Mouse (Mus musculus): ENCODE data around the gene Gbgt1. TPM values are rescaled to one million over a fixed set of nuclear protein-coding genes. Genes with fewer than 3 reads are reported as not detected.
A peak's percentile ranks its signal among the peaks of the same experiment; 100 is the strongest.

Gene Gbgt1
- total RNA-seq, 1 experiment from 2014 or later, result not detected

- ATAC-seq (ENCODE audit: extremely low read depth, insufficient number of reproducible peaks, low FRiP score, poor library complexity, severe bottlenecking), result no peak
These were observed 28.7 kb downstream of the Gbgt1 start for GRCm38 (mm10) chr2:28525219-28525942.

GRCm38 (mm10) chr2:28525943-28526876 is 29.5 kb downstream of the Gbgt1 start:
- peak; percentile 78 for ATAC-seq (ENCODE audit: extremely low read depth, insufficient number of reproducible peaks, low FRiP score, poor library complexity, severe bottlenecking)

GRCm38 (mm10) chr2:28527436-28528353 is 31.0 kb downstream of the Gbgt1 start:
- no peak for ATAC-seq (ENCODE audit: extremely low read depth, insufficient number of reproducible peaks, low FRiP score, poor library complexity, severe bottlenecking)

GRCm38 (mm10) chr2:28528354-28528730 is 31.7 kb downstream of the Gbgt1 start:
- no peak for ATAC-seq (ENCODE audit: extremely low read depth, insufficient number of reproducible peaks, low FRiP score, poor library complexity, severe bottlenecking)

GRCm38 (mm10) chr2:28529856-28530255 is 33.2 kb downstream of the Gbgt1 start:
- no peak for ATAC-seq (ENCODE audit: extremely low read depth, insufficient number of reproducible peaks, low FRiP score, poor library complexity, severe bottlenecking)

- no peak for ATAC-seq (ENCODE audit: extremely low read depth, insufficient number of reproducible peaks, low FRiP score, poor library complexity, severe bottlenecking)
These were observed 33.6 kb downstream of the Gbgt1 start for GRCm38 (mm10) chr2:28530311-28530710.

GRCm38 (mm10) chr2:28532938-28533771 is 36.5 kb downstream of the Gbgt1 start:
- ATAC-seq (ENCODE audit: extremely low read depth, insufficient number of reproducible peaks, low FRiP score, poor library complexity, severe bottlenecking), result peak; percentile 86

GRCm38 (mm10) chr2:28533901-28534435 is 37.3 kb downstream of the Gbgt1 start:
- ATAC-seq (ENCODE audit: extremely low read depth, insufficient number of reproducible peaks, low FRiP score, poor library complexity, severe bottlenecking), result no peak

GRCm38 (mm10) chr2:28534436-28535262 is 38.0 kb downstream of the Gbgt1 start:
- no peak for ATAC-seq (ENCODE audit: extremely low read depth, insufficient number of reproducible peaks, low FRiP score, poor library complexity, severe bottlenecking)

GRCm38 (mm10) chr2:28535263-28535540 is 38.5 kb downstream of the Gbgt1 start:
- ATAC-seq (ENCODE audit: extremely low read depth, insufficient number of reproducible peaks, low FRiP score, poor library complexity, severe bottlenecking), result no peak

- ATAC-seq (ENCODE audit: extremely low read depth, insufficient number of reproducible peaks, low FRiP score, poor library complexity, severe bottlenecking), result no peak
These were observed 39.0 kb downstream of the Gbgt1 start for GRCm38 (mm10) chr2:28535650-28536049.

GRCm38 (mm10) chr2:28536166-28536565 is 39.5 kb downstream of the Gbgt1 start:
- ATAC-seq (ENCODE audit: extremely low read depth, insufficient number of reproducible peaks, low FRiP score, poor library complexity, severe bottlenecking), result no peak

GRCm38 (mm10) chr2:28536766-28537633 is 40.3 kb downstream of the Gbgt1 start:
- no peak for ATAC-seq (ENCODE audit: extremely low read depth, insufficient number of reproducible peaks, low FRiP score, poor library complexity, severe bottlenecking)

GRCm38 (mm10) chr2:28537634-28537920 is 40.9 kb downstream of the Gbgt1 start:
- no peak for ATAC-seq (ENCODE audit: extremely low read depth, insufficient number of reproducible peaks, low FRiP score, poor library complexity, severe bottlenecking)

- peak; percentile 24; the same call in 1 of the 2 replicates for ATAC-seq (ENCODE audit: extremely low read depth, insufficient number of reproducible peaks, low FRiP score, poor library complexity, severe bottlenecking)
These were observed 41.5 kb downstream of the Gbgt1 start for GRCm38 (mm10) chr2:28537995-28538816.

- no peak for ATAC-seq (ENCODE audit: extremely low read depth, insufficient number of reproducible peaks, low FRiP score, poor library complexity, severe bottlenecking)
These were observed 42.1 kb downstream of the Gbgt1 start for GRCm38 (mm10) chr2:28538817-28539128.
